Mouse (Mus musculus): ENCODE data around the gene Cma1. TPM values are rescaled to one million over a fixed set of nuclear protein-coding genes. Genes with fewer than 3 reads are reported as not detected.

Cma1 gene
- polyA plus RNA-seq, 1 experiment from 2014 or later = 0.86 TPM

Other genes starting within 250 kb of the Cma1 start
- gene Tgm1, start 230.7 kb downstream of the Cma1 start, polyA plus RNA-seq (2015; fragmentation: Nextera tagmentation; extraction: Ambion mirVana) = 0.23 and 0.25 TPM in 2 replicates
- 22.8 and 23.4 TPM in 2 replicates for gene Rabggta, start 222.4 kb downstream of the Cma1 start, polyA plus RNA-seq (2015; fragmentation: Nextera tagmentation; extraction: Ambion mirVana)
- 54.8 and 66.9 TPM in 2 replicates for gene Dhrs1, start 199.0 kb downstream of the Cma1 start, polyA plus RNA-seq (2015; fragmentation: Nextera tagmentation; extraction: Ambion mirVana)
- 22.8 and 23.9 TPM in 2 replicates for gene Nop9, start 199.0 kb downstream of the Cma1 start, polyA plus RNA-seq (2015; fragmentation: Nextera tagmentation; extraction: Ambion mirVana)
- 1.2 and 2.1 TPM in 2 replicates for gene Cideb, start 186.2 kb downstream of the Cma1 start, polyA plus RNA-seq (2015; fragmentation: Nextera tagmentation; extraction: Ambion mirVana)
- 0.25 and 0.27 TPM in 2 replicates for gene Ltb4r2, start 183.2 kb downstream of the Cma1 start, polyA plus RNA-seq (2015; fragmentation: Nextera tagmentation; extraction: Ambion mirVana)
- 0.48 and 0.71 TPM in 2 replicates for gene Ltb4r1, start 178.7 kb downstream of the Cma1 start, polyA plus RNA-seq (2015; fragmentation: Nextera tagmentation; extraction: Ambion mirVana)
- 17.7 TPM in 2 replicates for gene Adcy4, start 160.6 kb downstream of the Cma1 start, polyA plus RNA-seq (2015; fragmentation: Nextera tagmentation; extraction: Ambion mirVana)
- gene Ripk3, start 155.8 kb downstream of the Cma1 start, polyA plus RNA-seq (2015; fragmentation: Nextera tagmentation; extraction: Ambion mirVana) = 18.8 and 20.6 TPM in 2 replicates
- gene Nfatc4, start 121.5 kb downstream of the Cma1 start, polyA plus RNA-seq (2015; fragmentation: Nextera tagmentation; extraction: Ambion mirVana) = 12.5 and 14.0 TPM in 2 replicates
- gene Nynrin, start 90.7 kb downstream of the Cma1 start, polyA plus RNA-seq (2015; fragmentation: Nextera tagmentation; extraction: Ambion mirVana) = 16.5 and 18.2 TPM in 2 replicates
- gene Cbln3, start 60.3 kb downstream of the Cma1 start, polyA plus RNA-seq (2015; fragmentation: Nextera tagmentation; extraction: Ambion mirVana) = 0.27 and 0.31 TPM in 2 replicates
- gene Khnyn, start 59.7 kb downstream of the Cma1 start, polyA plus RNA-seq (2015; fragmentation: Nextera tagmentation; extraction: Ambion mirVana) = 9.5 and 9.8 TPM in 2 replicates
- 48.2 and 51.6 TPM in 2 replicates for gene Sdr39u1, start 44.4 kb downstream of the Cma1 start, polyA plus RNA-seq (2015; fragmentation: Nextera tagmentation; extraction: Ambion mirVana)
- gene Cma2, start 6.3 kb upstream of the Cma1 start, polyA plus RNA-seq (2015; fragmentation: Nextera tagmentation; extraction: Ambion mirVana) = not detected in 2 replicates
- not detected in 2 replicates for gene Mcpt1, start 73.3 kb upstream of the Cma1 start, polyA plus RNA-seq (2015; fragmentation: Nextera tagmentation; extraction: Ambion mirVana)
- not detected in 2 replicates for gene Mcpt9, start 85.8 kb upstream of the Cma1 start, polyA plus RNA-seq (2015; fragmentation: Nextera tagmentation; extraction: Ambion mirVana)
- not detected in 2 replicates for gene Mcpt2, start 97.4 kb upstream of the Cma1 start, polyA plus RNA-seq (2015; fragmentation: Nextera tagmentation; extraction: Ambion mirVana)
- 0.35 and 0.48 TPM in 2 replicates for gene Mcpt4, start 117.6 kb upstream of the Cma1 start, polyA plus RNA-seq (2015; fragmentation: Nextera tagmentation; extraction: Ambion mirVana)
- gene Mcpt8, start 140.6 kb upstream of the Cma1 start, polyA plus RNA-seq (2015; fragmentation: Nextera tagmentation; extraction: Ambion mirVana) = 0.18 TPM in 1 of 2 replicates, not detected in the other
- gene Ctsg, start 157.9 kb upstream of the Cma1 start, polyA plus RNA-seq (2015; fragmentation: Nextera tagmentation; extraction: Ambion mirVana) = 0.33 and 0.64 TPM in 2 replicates
- not detected in 2 replicates for gene Gzme, start 175.9 kb upstream of the Cma1 start, polyA plus RNA-seq (2015; fragmentation: Nextera tagmentation; extraction: Ambion mirVana)
- not detected in 2 replicates for gene Gzmd, start 187.9 kb upstream of the Cma1 start, polyA plus RNA-seq (2015; fragmentation: Nextera tagmentation; extraction: Ambion mirVana)
- not detected in 2 replicates for gene Gzmg, start 214.9 kb upstream of the Cma1 start, polyA plus RNA-seq (2015; fragmentation: Nextera tagmentation; extraction: Ambion mirVana)
- gene Gzmn, start 229.9 kb upstream of the Cma1 start, polyA plus RNA-seq (2015; fragmentation: Nextera tagmentation; extraction: Ambion mirVana) = not detected in 2 replicates